Mouse (Mus musculus): ENCODE results near the gene Aldh3b3. TPM values are rescaled to one million over a fixed set of nuclear protein-coding genes. Genes with fewer than 3 reads are reported as not detected.
A peak's percentile ranks its signal among the peaks of the same experiment; 100 is the strongest.

Gene Aldh3b3
- polyA plus RNA-seq, 1 experiment from 2014 or later: not detected

DNA sequence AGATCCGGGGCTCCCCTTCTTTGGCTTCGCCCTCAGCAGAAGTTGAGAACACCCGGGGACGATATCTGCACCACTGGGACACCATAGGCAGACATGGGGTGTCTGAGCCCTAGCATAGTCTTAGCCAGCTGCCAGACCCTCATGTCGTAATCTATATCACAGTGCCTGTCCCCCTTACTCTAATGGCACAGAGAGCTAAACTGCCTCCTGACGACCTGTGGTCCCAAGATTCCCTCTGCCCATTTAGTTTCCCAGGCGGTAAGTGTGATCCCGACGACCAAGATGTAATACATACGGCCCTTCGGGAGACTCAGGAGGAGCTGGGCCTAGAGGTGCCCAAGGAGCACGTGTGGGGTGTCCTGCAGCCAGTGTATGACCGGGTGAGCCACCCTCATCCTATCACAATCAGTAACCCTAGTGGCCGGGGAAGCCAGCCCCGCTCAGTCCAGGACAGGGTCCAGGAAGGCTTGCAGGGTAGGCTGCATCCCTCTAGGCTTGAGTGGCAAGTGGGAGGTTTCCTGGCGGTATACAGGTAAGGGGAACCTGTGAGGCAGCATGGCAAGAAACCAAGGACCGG is 42.6 kb downstream of the Aldh3b3 start:
- H3K4me3 ChIP-seq (ENCODE audit: low read depth, low read length): peak overlapping the region; percentile 81
- H3K4me1 ChIP-seq (ENCODE audit: control insufficient read depth, insufficient read depth, low read length): peaks cover 16% of the 10 kb centered on the region
- WGBS: 14% methylated on average over 17 of the region's 17 CpGs
- no peaks in the 10 kb centered on the region for H3K27me3 ChIP-seq (ENCODE audit: control insufficient read depth, insufficient read depth, low read depth, low read length)
- H3K36me3 ChIP-seq (ENCODE audit: control insufficient read depth, insufficient read depth, low read length): peaks cover 4% of the 10 kb centered on the region; the same call in 1 of the 2 replicates
- ATAC-seq: peak; percentile 18; the same call in 1 of the 2 replicates
- no peaks in the 10 kb centered on the region for H3K9me3 ChIP-seq (replicated peaks; ENCODE audit: control insufficient read depth, low read length, poor library complexity, severe bottlenecking)
- peak overlapping the region; percentile 97 for H3K27ac ChIP-seq (ENCODE audit: low read length)
- H3K9ac ChIP-seq (ENCODE audit: low read depth, low read length): peak overlapping the region; percentile 93
- peak overlapping the region; percentile 91 for H3K4me2 ChIP-seq (ENCODE audit: low read length)

DNA sequence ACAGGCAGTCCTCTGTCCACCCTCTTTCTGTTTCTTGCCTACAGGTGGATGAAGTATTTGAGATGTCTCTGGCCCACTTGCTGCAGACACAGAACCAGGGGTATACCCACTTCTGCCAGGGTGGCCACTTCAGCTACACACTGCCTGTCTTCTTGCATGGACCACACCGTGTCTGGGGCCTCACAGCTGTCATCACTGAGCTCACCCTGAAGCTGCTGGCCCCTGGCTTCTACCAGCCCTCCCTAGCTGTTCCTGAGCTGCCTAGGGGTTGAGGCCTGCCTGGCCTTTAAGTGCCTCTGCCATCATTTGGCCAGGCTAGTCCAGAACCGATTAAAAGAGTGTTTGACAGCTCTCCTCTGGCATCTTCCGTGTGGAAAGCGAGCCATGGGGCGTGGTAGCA is 43.3 kb downstream of the Aldh3b3 start:
- H3K9me3 ChIP-seq (replicated peaks; ENCODE audit: control insufficient read depth, low read length, poor library complexity, severe bottlenecking): no peaks in the 10 kb centered on the region
- H3K27me3 ChIP-seq (ENCODE audit: control insufficient read depth, insufficient read depth, low read depth, low read length): no peaks in the 10 kb centered on the region
- no peak overlapping the region for H3K4me3 ChIP-seq (ENCODE audit: low read depth, low read length)
- peak overlapping the region; percentile 91 for H3K4me2 ChIP-seq (ENCODE audit: low read length)
- H3K9ac ChIP-seq (ENCODE audit: low read depth, low read length): peak overlapping the region; percentile 93; the same call in 1 of the 2 replicates
- no peak overlapping the region for H3K27ac ChIP-seq (ENCODE audit: low read length)
- peaks cover 16% of the 10 kb centered on the region for H3K4me1 ChIP-seq (ENCODE audit: control insufficient read depth, insufficient read depth, low read length)
- H3K36me3 ChIP-seq (ENCODE audit: control insufficient read depth, insufficient read depth, low read length): peaks cover 4% of the 10 kb centered on the region; the same call in 1 of the 2 replicates
- ATAC-seq: no peak
- 94% methylated on average over 5 of the region's 5 CpGs for WGBS

GRCm38 (mm10) chr19:4003112-4003511 is 44.7 kb downstream of the Aldh3b3 start, which contains the start of gene Doc2g:
TSS of gene Doc2g (plus strand) at chr19:4003313.
- ATAC-seq: no peak
- Histone ChIP-seq H3K4me1 (ENCODE audit: control insufficient read depth, insufficient read depth, low read length) (peaks cover 16% of the 10 kb centered on the region), H3K27ac (ENCODE audit: low read length) (no peak within 1 kb of the TSS), H3K36me3 (ENCODE audit: control insufficient read depth, insufficient read depth, low read length) (peaks cover 16% of the 10 kb centered on the region), H3K9ac (ENCODE audit: low read depth, low read length) (no peak within 1 kb of the TSS), H3K9me3 (replicated peaks; ENCODE audit: control insufficient read depth, low read length, poor library complexity, severe bottlenecking) (no peaks in the 10 kb centered on the region), H3K4me3 (ENCODE audit: low read depth, low read length) (no peak within 1 kb of the TSS), H3K4me2 (ENCODE audit: low read length) (no peak within 1 kb of the TSS), H3K27me3 (ENCODE audit: control insufficient read depth, insufficient read depth, low read depth, low read length) (no peaks in the 10 kb centered on the region)
- WGBS: 94% methylated on average over 1 of the region's 1 CpGs

DNA sequence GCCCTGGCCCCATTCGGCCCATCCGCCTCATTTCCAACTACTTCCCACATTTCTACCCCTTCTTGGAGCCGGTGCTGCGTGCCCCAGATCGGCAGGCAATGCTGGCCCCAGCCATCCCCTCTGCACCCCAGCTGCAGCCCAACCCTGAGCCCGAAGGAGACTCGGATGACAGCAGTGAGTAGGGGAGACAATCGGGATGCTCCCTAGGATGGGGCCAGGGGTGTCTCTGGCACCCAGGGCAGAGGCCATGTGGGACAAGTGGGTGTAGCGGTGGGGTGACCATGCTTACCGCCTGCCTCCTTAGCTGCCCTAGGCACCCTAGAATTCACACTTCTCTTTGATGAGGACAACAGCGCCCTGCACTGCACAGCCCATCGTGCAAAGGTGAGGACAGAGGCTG is 45.2 kb downstream of the Aldh3b3 start:
- Histone ChIP-seq H3K27ac (ENCODE audit: low read length) (no peak overlapping the region), H3K9ac (ENCODE audit: low read depth, low read length) (no peak overlapping the region), H3K4me1 (ENCODE audit: control insufficient read depth, insufficient read depth, low read length) (peaks cover 16% of the 10 kb centered on the region), H3K4me3 (ENCODE audit: low read depth, low read length) (no peak overlapping the region), H3K9me3 (replicated peaks; ENCODE audit: control insufficient read depth, low read length, poor library complexity, severe bottlenecking) (no peaks in the 10 kb centered on the region), H3K36me3 (ENCODE audit: control insufficient read depth, insufficient read depth, low read length) (peaks cover 21% of the 10 kb centered on the region), H3K4me2 (ENCODE audit: low read length) (no peak overlapping the region), H3K27me3 (ENCODE audit: control insufficient read depth, insufficient read depth, low read depth, low read length) (no peaks in the 10 kb centered on the region)
- ATAC-seq: no peak
- 84% methylated on average over 12 of the region's 12 CpGs for WGBS

DNA sequence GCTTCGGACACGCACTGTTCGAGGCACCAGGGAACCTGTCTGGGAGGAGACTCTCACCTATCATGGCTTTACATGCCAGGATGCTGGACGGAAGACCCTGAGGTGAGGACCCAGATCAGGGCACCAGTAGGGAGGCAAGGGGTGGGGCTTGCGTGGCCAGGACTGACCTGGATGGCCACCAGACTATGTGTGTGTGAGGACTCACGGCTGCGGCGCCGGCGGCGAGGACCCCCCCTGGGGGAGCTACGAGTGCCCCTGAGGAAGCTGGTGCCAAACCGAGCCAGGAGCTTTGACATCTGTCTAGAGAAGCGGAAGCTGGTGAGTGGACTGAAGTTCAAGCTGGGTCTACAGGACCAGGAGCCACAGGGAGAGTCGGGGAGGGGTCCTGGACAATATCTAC is 45.9 kb downstream of the Aldh3b3 start:
- Histone ChIP-seq H3K36me3 (ENCODE audit: control insufficient read depth, insufficient read depth, low read length) (peaks cover 27% of the 10 kb centered on the region), H3K9ac (ENCODE audit: low read depth, low read length) (no peak overlapping the region), H3K4me2 (ENCODE audit: low read length) (no peak overlapping the region), H3K27me3 (ENCODE audit: control insufficient read depth, insufficient read depth, low read depth, low read length) (no peaks in the 10 kb centered on the region), H3K27ac (ENCODE audit: low read length) (no peak overlapping the region), H3K4me1 (ENCODE audit: control insufficient read depth, insufficient read depth, low read length) (peaks cover 16% of the 10 kb centered on the region), H3K4me3 (ENCODE audit: low read depth, low read length) (no peak overlapping the region), H3K9me3 (replicated peaks; ENCODE audit: control insufficient read depth, low read length, poor library complexity, severe bottlenecking) (no peaks in the 10 kb centered on the region)
- ATAC-seq: no peak
- 87% methylated on average over 15 of the region's 15 CpGs for WGBS

DNA sequence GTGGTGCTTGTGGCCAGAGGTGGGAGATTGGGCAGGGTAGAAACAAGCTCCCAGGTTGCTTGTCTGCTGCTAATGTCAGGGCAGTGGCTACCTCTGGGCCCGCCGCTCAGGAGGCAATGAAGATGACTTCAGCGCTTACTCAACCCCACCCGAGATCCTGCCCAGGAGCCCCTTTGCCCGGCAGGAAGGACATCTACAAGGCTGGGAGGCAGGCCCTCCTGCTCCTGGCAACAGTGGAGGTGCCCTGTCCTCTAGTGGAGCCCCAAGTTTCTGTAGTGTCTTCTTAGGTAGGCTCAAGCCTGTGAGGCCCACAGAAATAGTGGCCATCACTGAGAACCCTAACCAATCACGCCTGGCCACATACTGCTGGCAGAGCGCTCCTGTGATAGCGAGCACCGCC is 46.6 kb downstream of the Aldh3b3 start:
- H3K36me3 ChIP-seq (ENCODE audit: control insufficient read depth, insufficient read depth, low read length): peaks cover 28% of the 10 kb centered on the region
- WGBS: 92% methylated on average over 9 of the region's 9 CpGs

GRCm38 (mm10) chr19:4005971-4006370 is 47.5 kb downstream of the Aldh3b3 start:
- WGBS: 95% methylated on average over 8 of the region's 8 CpGs
- Histone ChIP-seq H3K27me3 (ENCODE audit: control insufficient read depth, insufficient read depth, low read depth, low read length) (no peaks in the 10 kb centered on the region), H3K27ac (ENCODE audit: low read length) (no peak overlapping the region), H3K36me3 (ENCODE audit: control insufficient read depth, insufficient read depth, low read length) (peaks cover 28% of the 10 kb centered on the region), H3K9ac (ENCODE audit: low read depth, low read length) (no peak overlapping the region), H3K4me3 (ENCODE audit: low read depth, low read length) (no peak overlapping the region), H3K4me1 (ENCODE audit: control insufficient read depth, insufficient read depth, low read length) (peaks cover 14% of the 10 kb centered on the region), H3K4me2 (ENCODE audit: low read length) (no peak overlapping the region), H3K9me3 (replicated peaks; ENCODE audit: control insufficient read depth, low read length, poor library complexity, severe bottlenecking) (no peaks in the 10 kb centered on the region)
- no peak for ATAC-seq

More for the DNA sequence above, 46.6 kb downstream of the Aldh3b3 start:
- Histone ChIP-seq H3K4me3 (ENCODE audit: low read depth, low read length) (no peak overlapping the region), H3K9me3 (replicated peaks; ENCODE audit: control insufficient read depth, low read length, poor library complexity, severe bottlenecking) (no peaks in the 10 kb centered on the region), H3K4me1 (ENCODE audit: control insufficient read depth, insufficient read depth, low read length) (peaks cover 12% of the 10 kb centered on the region), H3K4me2 (ENCODE audit: low read length) (no peak overlapping the region), H3K27ac (ENCODE audit: low read length) (no peak overlapping the region), H3K27me3 (ENCODE audit: control insufficient read depth, insufficient read depth, low read depth, low read length) (no peaks in the 10 kb centered on the region), H3K9ac (ENCODE audit: low read depth, low read length) (no peak overlapping the region)
- ATAC-seq: no peak

- no peaks in the 10 kb centered on the region for H3K9me3 ChIP-seq (replicated peaks; ENCODE audit: control insufficient read depth, low read length, poor library complexity, severe bottlenecking)
- H3K4me3 ChIP-seq (ENCODE audit: low read depth, low read length): no peak overlapping the region
- no peak overlapping the region for H3K4me2 ChIP-seq (ENCODE audit: low read length)
- no peaks in the 10 kb centered on the region for H3K27me3 ChIP-seq (ENCODE audit: control insufficient read depth, insufficient read depth, low read depth, low read length)
- WGBS: 91% methylated on average over 5 of the region's 5 CpGs
- no peak overlapping the region for H3K27ac ChIP-seq (ENCODE audit: low read length)
- H3K9ac ChIP-seq (ENCODE audit: low read depth, low read length): no peak overlapping the region
- H3K36me3 ChIP-seq (ENCODE audit: control insufficient read depth, insufficient read depth, low read length): peaks cover 24% of the 10 kb centered on the region
- no peak for ATAC-seq
- H3K4me1 ChIP-seq (ENCODE audit: control insufficient read depth, insufficient read depth, low read length): peaks cover 17% of the 10 kb centered on the region
Observed at GRCm38 (mm10) chr19:4011086-4011485, 52.6 kb downstream of the Aldh3b3 start.

- Histone ChIP-seq H3K4me2 (ENCODE audit: low read length) (peak within 1 kb of the TSS; percentile 68), H3K27me3 (ENCODE audit: control insufficient read depth, insufficient read depth, low read depth, low read length) (no peaks in the 10 kb centered on the region), H3K4me1 (ENCODE audit: control insufficient read depth, insufficient read depth, low read length) (peaks cover 17% of the 10 kb centered on the region), H3K27ac (ENCODE audit: low read length) (peak within 1 kb of the TSS; percentile 81), H3K4me3 (ENCODE audit: low read depth, low read length) (peak within 1 kb of the TSS; percentile 85), H3K36me3 (ENCODE audit: control insufficient read depth, insufficient read depth, low read length) (peaks cover 18% of the 10 kb centered on the region), H3K9ac (ENCODE audit: low read depth, low read length) (peak within 1 kb of the TSS; percentile 86), H3K9me3 (replicated peaks; ENCODE audit: control insufficient read depth, low read length, poor library complexity, severe bottlenecking) (no peaks in the 10 kb centered on the region)
- ATAC-seq: peak; percentile 99
- under 1% methylated on average over 45 of the region's 45 CpGs for WGBS
Observed at GRCm38 (mm10) chr19:4012432-4013022, 54.1 kb downstream of the Aldh3b3 start, which contains the start of gene Ndufv1. TSS of gene Ndufv1 (minus strand) at chr19:4012806.
